Mouse (Mus musculus): ENCODE results near the gene Cubn.

DNA sequence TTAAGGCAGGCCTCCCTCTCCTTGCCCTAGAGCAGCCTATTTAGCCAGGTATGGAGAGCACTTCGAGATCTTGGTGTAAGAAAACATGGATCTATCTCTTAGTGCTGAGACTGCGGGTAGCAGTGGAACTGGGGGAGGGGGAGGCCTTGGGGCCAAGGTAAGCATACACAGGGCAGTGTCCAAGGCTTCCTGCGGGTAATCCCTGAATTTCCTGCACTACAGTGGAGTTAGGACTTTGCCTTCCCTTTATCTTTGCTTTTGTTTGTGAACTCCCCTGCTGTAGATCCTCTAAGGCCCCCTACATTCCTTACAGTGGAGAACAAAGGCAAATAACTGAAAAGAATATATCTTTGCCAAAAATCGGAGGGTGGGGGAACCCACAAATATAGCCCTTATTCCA lies 23.3 kb upstream of the Cubn start:
- no peak for TF ChIP-seq EP300 (IDR thresholded peaks at IDR 0.05; ENCODE audit: low read length)
- no peak for TF ChIP-seq GABPA (IDR thresholded peaks at IDR 0.05; ENCODE audit: insufficient replicate concordance, low read depth, low read length)
- TF ChIP-seq NRF1 (IDR thresholded peaks at IDR 0.05; ENCODE audit: low read depth, low read length), result no peak
- no peak for TF ChIP-seq TCF12 (IDR thresholded peaks at IDR 0.05; ENCODE audit: low read depth, low read length)
- TF ChIP-seq NELFE (IDR thresholded peaks at IDR 0.05; ENCODE audit: low read depth, low read length), result no peak
- no peak for TF ChIP-seq SIN3A (IDR thresholded peaks at IDR 0.05; ENCODE audit: low read length)
- no peak for TF ChIP-seq PAX5 (IDR thresholded peaks at IDR 0.05; ENCODE audit: low read length)
- TF ChIP-seq ZMIZ1 (IDR thresholded peaks at IDR 0.05; ENCODE audit: low read depth, low read length), result no peak
- no peak for TF ChIP-seq CTCF (conservative IDR thresholded peaks at IDR 0.05 in 1 of 2, IDR thresholded peaks at IDR 0.05 in 1 of 2; ENCODE audit: low read depth in 2 of 2, low read length in 2 of 2)
- TF ChIP-seq MAX (IDR thresholded peaks at IDR 0.05; ENCODE audit: low read length), result no peak
